ENCODE assay signal across 10 mouse cellular contexts in genomic region chr10:75872025-75872914, GRCm38 (mm10). TPM values are rescaled to one million over a fixed set of nuclear protein-coding genes. Genes with fewer than 3 reads are reported as not detected.
DNase-seq lines count a peak whose midpoint lies in the region; ATAC-seq and TF ChIP-seq lines count a peak whose summit lies in the region.
"Had no signal": no experiment of that assay in that cellular context is flagged by ENCODE, and none has a peak within 500 bp of the region (broad histone marks: within the 10 kb centered on the region; RNA-seq: fewer than 3 reads in every experiment).

No protein-coding gene starts in this region.

- no peak for DNase-seq in liver, adult 2 months (ENCODE audit: extremely low read depth, low read depth, low spot score)
- no peak for DNase-seq in liver
- no peak for DNase-seq in limb, embryonic 11.5 days (ENCODE audit: low spot score)
- no peak for DNase-seq in gastrocnemius, postnatal 25 days
- DNase-seq in urinary bladder, postnatal 25 days (ENCODE audit: low spot score): no peak

- 40% methylated on average over 10 of the region's 10 CpGs for WGBS in liver, adult 2 months
- 43% methylated on average over 10 of the region's 10 CpGs for WGBS in limb, embryonic 11.5 days
- WGBS in neural tube, embryonic 14.5 days: 38% methylated on average over 10 of the region's 10 CpGs

- no peak for ATAC-seq in limb, embryonic 11.5 days (ENCODE audit: insufficient number of reproducible peaks, low FRiP score, low TSS enrichment, low read depth)
- ATAC-seq in neural tube, embryonic 14.5 days (ENCODE audit: low read depth): peak; percentile 3; the same call in 1 of the 2 replicates
- no peak for ATAC-seq in frontal cortex, adult (ENCODE audit: low TSS enrichment)

- H3K4me3 ChIP-seq in liver, adult 2 months (ENCODE audit: insufficient read depth, low read depth, low read length): peak overlapping the region; percentile 45; the same call in 1 of the 2 replicates
- peak overlapping the region; percentile 1; the same call in 1 of the 2 replicates for H3K4me3 ChIP-seq in embryonic fibroblast, embryonic 13.5 days (ENCODE audit: insufficient read depth, low read length)
- H3K4me3 ChIP-seq in limb, embryonic 11.5 days (ENCODE audit: low read depth, low read length): peak overlapping the region; percentile 14
- peak overlapping the region; percentile 16 for H3K4me3 ChIP-seq in neural tube, embryonic 14.5 days (ENCODE audit: low read depth, low read length)

- no peaks in the 10 kb centered on the region for H3K9me3 ChIP-seq in limb, embryonic 11.5 days (ENCODE audit: control insufficient read depth, low read length)
- no peaks in the 10 kb centered on the region for H3K9me3 ChIP-seq in neural tube, embryonic 14.5 days (ENCODE audit: control insufficient read depth, low read length)

- H3K4me2 ChIP-seq in limb, embryonic 11.5 days (ENCODE audit: low read depth, severe bottlenecking): peak overlapping the region; percentile 33; the same call in 1 of the 2 replicates
- H3K4me2 ChIP-seq in neural tube, embryonic 14.5 days (ENCODE audit: low read depth, low read length): peak overlapping the region; percentile 61

- peak overlapping the region; percentile 64 for H3K9ac ChIP-seq in liver, adult 2 months (ENCODE audit: low read depth, low read length)
- no peak overlapping the region for H3K9ac ChIP-seq in limb, embryonic 11.5 days (ENCODE audit: low read length)
- no peak overlapping the region; the same call in 1 of the 2 replicates for H3K9ac ChIP-seq in neural tube, embryonic 14.5 days (replicated peaks; ENCODE audit: low read depth, low read length)

- H3K36me3 ChIP-seq in liver, adult 2 months (ENCODE audit: control insufficient read depth, insufficient read depth, low read length): no peaks in the 10 kb centered on the region
- H3K36me3 ChIP-seq in limb, embryonic 11.5 days (ENCODE audit: control insufficient read depth, insufficient read depth, low read length): no peaks in the 10 kb centered on the region
- no peaks in the 10 kb centered on the region for H3K36me3 ChIP-seq in neural tube, embryonic 14.5 days (ENCODE audit: control insufficient read depth, insufficient read depth, low read length)

- peak overlapping the region; percentile 49 for H3K27ac ChIP-seq in liver, adult 2 months (replicated peaks; ENCODE audit: insufficient read depth, low read depth, low read length)
- 0 out of 2 replicates have a peak overlapping the region, but pooled peaks have one; percentile 2 for H3K27ac ChIP-seq in embryonic fibroblast, embryonic 13.5 days (ENCODE audit: insufficient read depth, low read length)
- no peak overlapping the region for H3K27ac ChIP-seq in limb, embryonic 11.5 days (replicated peaks; ENCODE audit: low read depth, low read length)
- H3K27ac ChIP-seq in neural tube, embryonic 14.5 days (ENCODE audit: low read depth, low read length): peak overlapping the region; percentile 86

- no peak for TF ChIP-seq CTCF in liver, adult 2 months (IDR thresholded peaks at IDR 0.05; ENCODE audit: low read depth, low read length)
- no peak for TF ChIP-seq CTCF in embryonic fibroblast, embryonic 13.5 days (IDR thresholded peaks at IDR 0.05; ENCODE audit: borderline replicate concordance, insufficient read depth, low read length)

- no peaks in the 10 kb centered on the region for H3K27me3 ChIP-seq in liver, adult 2 months (ENCODE audit: control insufficient read depth, insufficient read depth, low read length)
- no peaks in the 10 kb centered on the region for H3K27me3 ChIP-seq in limb, embryonic 11.5 days (ENCODE audit: control insufficient read depth, insufficient read depth, low read length)
- no peaks in the 10 kb centered on the region for H3K27me3 ChIP-seq in neural tube, embryonic 14.5 days (ENCODE audit: control insufficient read depth, insufficient read depth, low read length)

- peaks cover 3% of the 10 kb centered on the region; the same call in 1 of the 2 replicates for H3K4me1 ChIP-seq in liver, adult 2 months (ENCODE audit: control insufficient read depth, insufficient read depth, low read length)
- H3K4me1 ChIP-seq in embryonic fibroblast, embryonic 13.5 days (ENCODE audit: control insufficient read depth, insufficient read depth, low read length): peaks cover 5% of the 10 kb centered on the region
- peaks cover 7% of the 10 kb centered on the region for H3K4me1 ChIP-seq in limb, embryonic 11.5 days (ENCODE audit: control insufficient read depth, insufficient read depth, low read length)
- H3K4me1 ChIP-seq in neural tube, embryonic 14.5 days (ENCODE audit: control insufficient read depth, insufficient read depth, low read length): peaks cover 10% of the 10 kb centered on the region

- no peaks in the 10 kb centered on the region for H3K79me2 ChIP-seq in liver, adult 2 months (ENCODE audit: control insufficient read depth, insufficient read depth, low read length)

- no peak for TF ChIP-seq POLR2A in liver, adult 2 months (IDR thresholded peaks at IDR 0.05; ENCODE audit: extremely low read depth, insufficient read depth, low read length)
- TF ChIP-seq POLR2A in embryonic fibroblast, embryonic 13.5 days (IDR thresholded peaks at IDR 0.05; ENCODE audit: low read depth, low read length): peak; percentile 72

RNA-seq across cellular contexts. Expression of gene Mif, which starts 12.2 kb away (rescaled TPM):
- 211 and 380 TPM in 2 replicates for total RNA-seq in liver, adult 2 months (2014; rRNA removed)
- 1,030 and 1,462 TPM in 2 replicates for polyA plus RNA-seq in liver, adult 2 months (2012; rRNA removed)
- 614 and 763 TPM in 2 replicates for polyA plus RNA-seq in embryonic fibroblast, embryonic 13.5 days (2011; ENCODE audit: insufficient read length, low read depth, missing spikeins)
- polyA plus RNA-seq in limb, embryonic 11.5 days (2014; fragmentation: Nextera tagmentation; extraction: Ambion mirVana): 2,626 and 2,699 TPM in 2 replicates
- 1,682 and 1,948 TPM in 2 replicates for polyA plus RNA-seq in neural tube, embryonic 14.5 days (2014; fragmentation: Nextera tagmentation; extraction: Ambion mirVana)
- 100 to 1,000 TPM; 141 to 147 TPM for total RNA-seq in gastrocnemius, postnatal 25 days (2021)

RNA-seq across cellular contexts. Expression of gene Derl3, which starts 20.9 kb away (rescaled TPM):
- 2.1 and 6.4 TPM in 2 replicates for total RNA-seq in liver, adult 2 months (2014; rRNA removed)
- 6.4 and 15.0 TPM in 2 replicates for polyA plus RNA-seq in liver, adult 2 months (2012; rRNA removed)
- polyA plus RNA-seq in embryonic fibroblast, embryonic 13.5 days (2011; ENCODE audit: insufficient read length, low read depth, missing spikeins): not detected in 2 replicates
- 3.8 and 3.9 TPM in 2 replicates for polyA plus RNA-seq in limb, embryonic 11.5 days (2014; fragmentation: Nextera tagmentation; extraction: Ambion mirVana)
- polyA plus RNA-seq in neural tube, embryonic 14.5 days (2014; fragmentation: Nextera tagmentation; extraction: Ambion mirVana): 1.9 and 2.0 TPM in 2 replicates
- total RNA-seq in gastrocnemius, postnatal 25 days (2021): not detected

RNA-seq across cellular contexts. Expression of gene Gstt2, which starts 35.0 kb away (rescaled TPM):
- 253 and 308 TPM in 2 replicates for total RNA-seq in liver, adult 2 months (2014; rRNA removed)
- polyA plus RNA-seq in liver, adult 2 months (2012; rRNA removed): 357 and 830 TPM in 2 replicates
- polyA plus RNA-seq in embryonic fibroblast, embryonic 13.5 days (2011; ENCODE audit: insufficient read length, low read depth, missing spikeins): 2.6 and 4.4 TPM in 2 replicates
- 7.8 and 9.5 TPM in 2 replicates for polyA plus RNA-seq in limb, embryonic 11.5 days (2014; fragmentation: Nextera tagmentation; extraction: Ambion mirVana)
- 4.3 and 7.5 TPM in 2 replicates for polyA plus RNA-seq in neural tube, embryonic 14.5 days (2014; fragmentation: Nextera tagmentation; extraction: Ambion mirVana)
- total RNA-seq in gastrocnemius, postnatal 25 days (2021): 1 to 10 TPM; 3.5 to 6.1 TPM

RNA-seq across cellular contexts. Expression of gene Smarcb1, which starts 49.1 kb away (rescaled TPM):
- 10.9 and 13.6 TPM in 2 replicates for total RNA-seq in liver, adult 2 months (2014; rRNA removed)
- polyA plus RNA-seq in liver, adult 2 months (2012; rRNA removed): 15.9 and 18.1 TPM in 2 replicates
- 56.2 and 77.9 TPM in 2 replicates for polyA plus RNA-seq in embryonic fibroblast, embryonic 13.5 days (2011; ENCODE audit: insufficient read length, low read depth, missing spikeins)
- polyA plus RNA-seq in limb, embryonic 11.5 days (2014; fragmentation: Nextera tagmentation; extraction: Ambion mirVana): 260 and 263 TPM in 2 replicates
- polyA plus RNA-seq in neural tube, embryonic 14.5 days (2014; fragmentation: Nextera tagmentation; extraction: Ambion mirVana): 245 and 254 TPM in 2 replicates
- total RNA-seq in gastrocnemius, postnatal 25 days (2021): 10 to 100 TPM; 14.9 to 15.2 TPM

RNA-seq across cellular contexts. Expression of gene Gstt4, which starts 49.9 kb away (rescaled TPM):
- 0.09 TPM in 1 of 2 replicates, not detected in the other for total RNA-seq in liver, adult 2 months (2014; rRNA removed)
- polyA plus RNA-seq in liver, adult 2 months (2012; rRNA removed): not detected in 2 replicates
- polyA plus RNA-seq in embryonic fibroblast, embryonic 13.5 days (2011; ENCODE audit: insufficient read length, low read depth, missing spikeins): not detected in 2 replicates
- not detected in 2 replicates for polyA plus RNA-seq in limb, embryonic 11.5 days (2014; fragmentation: Nextera tagmentation; extraction: Ambion mirVana)
- not detected in 2 replicates for polyA plus RNA-seq in neural tube, embryonic 14.5 days (2014; fragmentation: Nextera tagmentation; extraction: Ambion mirVana)
- not detected for total RNA-seq in gastrocnemius, postnatal 25 days (2021)
- total RNA-seq: adrenal gland, adult 18-20 months; left cerebral cortex, adult 18-20 months had no signal

Comparison
In these comparisons a context has a peak if more than half of its experiments do, and no peak if none do; other contexts are left out.
1. RNA of gene Gstt2, which starts 35.0 kb away (polyA plus RNA-seq): 357 to 830 TPM in liver, adult 2 months; 7.8 to 9.5 TPM in limb, embryonic 11.5 days, 2.6 to 4.4 TPM in embryonic fibroblast, embryonic 13.5 days and 4.3 to 7.5 TPM in neural tube, embryonic 14.5 days; every median in the first group is over 10 times any median in the second.
2. Peak in every context shown above with its lines, with median percentiles within 50 percentile points of each other: H3K4me3 ChIP-seq.